Mouse (Mus musculus) megakaryocyte progenitor cell, adult 5-6 weeks (primary cell): ENCODE measurements around the gene Pgp. TPM values are rescaled to one million over a fixed set of nuclear protein-coding genes. Genes with fewer than 3 reads are reported as not detected.
"Not testable (repeated sequence)": the region's sequence is repeated elsewhere in the genome, so short reads cannot be mapped to it uniquely, and the experiment has no call there.

Source experiments
- ATAC-seq: replicated peaks from 2 replicates; pipeline ENCODE4 v1.8.0; 2016; ENCODE audit warnings: mild to moderate bottlenecking, moderate TSS enrichment, inconsistent platforms; ENCODE audit not compliant: poor library complexity
- total RNA-seq, 2 experiments: library from RNA; stranded (forward) in 1 of 2; stranded (reverse) in 1 of 2; fragments of 157-497, 149-512 nt in 1 of 2; fragments of 200-1000 nt in 1 of 2; gene quantifications; 2 replicates each; pipeline versions ENCODE4 v1.2.3 to v1.2.4; 2015 to 2017

Gene Pgp
- total RNA-seq, 2 experiments from 2014 or later: 16.6 to 25.4 TPM

DNA sequence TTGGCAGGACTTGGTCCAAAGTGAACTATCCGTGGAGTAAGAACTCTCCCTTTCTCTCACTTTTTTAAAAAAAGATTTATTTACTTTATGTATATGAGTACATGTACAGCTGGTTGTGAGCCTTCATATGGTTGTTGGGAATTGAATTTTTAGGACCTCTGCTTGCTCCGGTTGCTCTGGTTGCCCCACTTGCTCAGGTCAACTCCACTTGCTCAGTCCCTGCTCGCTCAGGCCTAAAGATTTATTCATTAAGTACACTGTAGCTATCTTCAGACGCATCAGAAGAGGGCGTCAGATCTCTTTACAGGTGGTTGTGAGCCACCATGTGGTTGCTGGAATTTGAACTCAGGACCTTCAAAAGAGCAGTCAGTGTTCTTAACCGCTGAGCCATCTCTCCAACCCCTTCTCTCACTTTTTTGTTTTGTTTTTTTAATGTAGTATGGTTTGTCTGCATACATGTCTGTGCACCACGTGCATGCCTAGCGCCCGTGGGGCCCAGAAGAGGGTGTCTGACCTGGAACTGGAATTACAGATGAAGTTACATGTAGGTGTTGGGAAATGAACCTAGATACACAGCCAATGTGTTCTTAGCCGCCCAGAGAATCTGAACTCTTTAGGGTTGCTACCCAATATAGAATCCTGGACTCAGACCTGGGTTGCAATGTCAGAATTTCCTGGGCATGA lies 14.5 kb upstream of the Pgp start:
- ATAC-seq: not testable (repeated sequence)

DNA sequence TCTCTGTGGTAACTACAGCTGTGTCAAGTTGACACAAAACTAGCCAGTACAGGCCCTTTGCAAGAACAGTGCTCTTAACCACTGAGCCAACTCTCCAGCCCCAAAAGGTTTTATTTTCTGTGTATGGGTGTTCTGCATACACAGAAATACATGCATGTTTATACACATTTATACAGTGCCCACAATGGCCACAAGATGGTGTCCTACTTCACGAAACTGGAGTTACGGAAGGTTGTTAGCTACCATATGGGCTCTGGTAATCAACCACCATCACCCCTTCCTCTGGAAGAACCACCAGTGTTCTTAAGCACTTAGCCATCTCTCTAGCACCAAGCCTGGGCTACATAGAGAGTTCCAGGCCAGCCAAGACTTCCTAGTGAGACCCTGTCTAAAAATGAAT lies 8.6 kb upstream of the Pgp start:
- peak; percentile 95 for ATAC-seq

DNA sequence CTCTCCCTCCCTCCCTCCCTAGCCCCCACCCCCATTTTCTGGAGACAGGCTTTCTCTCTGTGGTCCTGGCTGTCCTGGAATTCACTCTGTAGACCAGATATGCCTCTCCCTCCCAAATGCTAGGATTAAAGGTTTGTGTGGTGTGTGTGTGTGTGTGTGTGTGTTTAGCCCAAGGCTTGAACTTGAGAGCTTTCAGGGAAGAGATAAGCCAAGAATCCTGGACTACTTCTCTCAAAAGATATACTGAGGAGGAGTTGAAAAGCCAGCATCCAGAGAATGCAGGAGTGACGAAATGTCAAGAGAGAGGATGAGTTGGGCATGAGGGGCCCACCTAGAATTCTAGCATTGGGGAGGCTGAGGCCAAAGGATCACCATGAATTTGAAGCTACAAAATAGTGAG lies 7.3 kb upstream of the Pgp start:
- no peak for ATAC-seq

DNA sequence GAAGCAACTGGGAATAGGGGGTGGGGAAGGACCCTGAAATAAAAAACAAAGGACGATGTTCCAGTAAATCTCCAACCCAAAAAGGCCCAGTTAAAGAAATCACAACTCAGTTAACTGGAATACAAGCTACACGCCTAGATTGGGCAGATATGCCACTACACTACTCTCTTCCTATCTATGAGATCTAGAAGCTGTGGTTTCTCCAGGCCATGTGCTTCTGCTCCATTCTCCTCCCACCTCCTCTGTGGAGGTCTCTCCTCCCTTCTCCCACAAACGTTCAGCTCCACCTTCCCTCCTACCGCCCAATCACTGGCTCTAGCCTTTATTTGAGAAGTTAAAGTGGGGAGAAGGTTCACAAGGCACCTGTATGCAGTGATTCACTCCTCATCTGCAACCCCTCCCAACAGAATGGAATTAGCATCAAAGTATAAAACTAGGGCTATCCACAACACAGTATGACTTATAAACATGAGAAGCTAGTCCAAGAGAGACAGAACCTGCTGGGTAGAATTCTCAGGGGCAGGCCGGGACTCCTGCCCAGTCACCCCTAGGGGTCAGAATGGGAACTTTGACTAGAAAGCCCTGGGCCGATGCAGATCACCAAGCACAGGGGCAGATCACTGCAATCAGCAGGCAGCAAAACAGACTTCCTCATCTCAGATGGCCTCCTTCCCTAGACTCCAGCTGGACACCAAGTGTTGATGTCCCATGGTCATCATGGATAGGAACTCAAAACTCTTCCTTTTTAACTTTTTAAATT lies 6.6 kb upstream of the Pgp start:
- ATAC-seq: peak; percentile 88

DNA sequence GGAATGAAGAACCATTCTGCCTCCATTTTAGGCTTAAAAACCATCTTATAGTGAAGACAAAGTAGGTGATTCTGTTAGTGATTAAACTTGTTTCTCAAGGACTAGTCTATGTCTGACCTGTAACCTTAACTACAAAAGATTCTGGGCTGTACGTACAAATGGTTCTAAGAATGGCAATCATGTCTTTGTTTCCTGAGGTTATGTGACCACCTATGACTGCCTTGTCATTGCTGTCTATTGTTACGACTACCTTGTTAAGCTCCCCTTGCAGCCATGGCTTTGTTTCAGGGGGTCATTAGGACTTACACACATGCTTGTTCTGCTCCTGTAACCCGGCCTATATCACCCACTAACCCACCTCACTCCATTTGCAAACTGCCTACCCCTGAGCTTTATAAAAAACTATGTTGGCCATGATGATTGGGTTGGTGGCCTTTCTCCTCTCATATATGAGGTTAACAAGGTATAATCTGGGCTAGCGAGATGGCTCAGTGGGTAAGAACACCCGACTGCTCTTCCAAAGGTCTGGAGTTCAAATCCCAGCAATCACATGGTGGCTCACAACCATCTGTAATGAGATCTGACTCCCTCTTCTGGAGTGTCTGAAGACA lies 1.5 kb upstream of the Pgp start:
- no peak for ATAC-seq

DNA sequence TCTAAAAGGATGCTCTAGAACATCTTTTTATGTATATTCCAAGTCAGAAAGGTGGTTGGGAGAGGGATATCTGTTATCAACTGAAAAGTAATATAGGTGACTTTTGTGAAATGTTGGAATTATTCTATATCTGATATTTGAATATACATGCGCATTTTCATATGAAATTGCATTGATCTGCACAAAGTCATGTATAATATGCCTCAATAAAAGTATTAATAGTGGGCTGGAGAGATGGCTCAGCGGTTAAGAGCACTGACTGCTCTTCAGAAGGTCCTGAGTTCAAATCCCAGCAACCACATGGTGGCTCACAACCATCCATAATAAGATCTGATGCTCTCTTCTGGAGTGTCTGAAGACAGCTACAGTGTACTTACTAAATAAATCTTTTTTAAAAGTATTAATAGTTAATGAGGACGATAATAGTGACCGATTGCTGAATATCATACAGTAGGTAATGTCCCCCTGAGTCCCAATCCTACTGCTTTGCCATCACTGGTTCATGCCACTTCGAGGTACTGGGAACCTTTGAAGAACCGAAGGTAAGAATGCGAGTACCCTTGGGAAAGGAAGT lies 769 bp upstream of the Pgp start:
- ATAC-seq: no peak

DNA sequence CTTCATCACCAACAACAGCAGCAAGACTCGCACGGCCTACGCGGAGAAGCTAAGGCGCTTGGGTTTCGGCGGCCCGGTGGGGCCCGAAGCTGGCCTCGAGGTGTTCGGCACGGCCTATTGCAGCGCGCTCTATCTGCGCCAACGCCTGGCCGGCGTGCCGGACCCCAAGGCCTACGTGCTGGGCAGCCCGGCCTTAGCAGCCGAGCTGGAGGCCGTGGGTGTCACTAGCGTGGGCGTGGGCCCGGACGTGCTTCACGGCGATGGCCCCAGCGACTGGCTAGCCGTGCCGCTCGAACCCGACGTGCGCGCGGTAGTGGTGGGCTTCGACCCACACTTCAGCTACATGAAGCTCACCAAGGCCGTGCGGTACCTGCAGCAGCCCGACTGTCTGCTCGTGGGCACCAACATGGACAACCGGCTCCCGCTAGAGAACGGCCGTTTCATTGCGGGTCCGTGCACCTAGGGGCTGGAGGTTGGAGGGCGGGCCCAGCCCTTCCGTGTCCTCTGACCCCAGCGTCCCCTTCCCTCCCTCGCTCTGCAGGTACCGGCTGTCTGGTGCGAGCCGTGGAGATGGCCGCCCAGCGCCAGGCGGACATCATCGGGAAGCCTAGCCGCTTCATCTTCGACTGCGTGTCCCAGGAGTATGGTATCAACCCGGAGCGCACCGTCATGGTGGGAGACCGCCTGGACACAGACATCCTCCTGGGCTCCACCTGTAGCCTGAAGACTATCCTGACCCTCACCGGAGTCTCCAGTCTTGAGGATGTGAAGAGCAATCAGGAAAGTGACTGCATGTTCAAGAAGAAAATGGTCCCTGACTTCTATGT lies 722 bp downstream of the Pgp start:
- no peak for ATAC-seq

DNA sequence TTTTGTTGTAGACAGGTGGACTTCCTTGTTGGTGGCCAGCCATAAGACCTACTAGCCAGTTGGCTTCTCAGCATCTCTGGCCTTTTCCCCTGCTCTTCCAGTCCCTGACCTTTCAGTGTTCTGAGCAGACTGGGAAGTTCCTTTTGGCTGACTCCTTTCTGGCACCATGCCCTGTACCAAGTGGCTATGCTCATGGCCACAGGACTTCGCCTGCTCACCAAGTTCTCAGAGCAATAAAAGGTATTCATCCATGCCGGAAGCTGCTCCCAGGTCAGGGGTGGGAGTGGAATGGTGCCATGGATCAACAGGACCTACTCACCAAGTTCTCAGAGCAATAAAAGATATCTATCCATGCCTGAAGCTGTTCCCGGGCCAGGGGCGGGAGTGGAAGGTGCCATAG lies 2.3 kb downstream of the Pgp start:
- ATAC-seq: no peak

DNA sequence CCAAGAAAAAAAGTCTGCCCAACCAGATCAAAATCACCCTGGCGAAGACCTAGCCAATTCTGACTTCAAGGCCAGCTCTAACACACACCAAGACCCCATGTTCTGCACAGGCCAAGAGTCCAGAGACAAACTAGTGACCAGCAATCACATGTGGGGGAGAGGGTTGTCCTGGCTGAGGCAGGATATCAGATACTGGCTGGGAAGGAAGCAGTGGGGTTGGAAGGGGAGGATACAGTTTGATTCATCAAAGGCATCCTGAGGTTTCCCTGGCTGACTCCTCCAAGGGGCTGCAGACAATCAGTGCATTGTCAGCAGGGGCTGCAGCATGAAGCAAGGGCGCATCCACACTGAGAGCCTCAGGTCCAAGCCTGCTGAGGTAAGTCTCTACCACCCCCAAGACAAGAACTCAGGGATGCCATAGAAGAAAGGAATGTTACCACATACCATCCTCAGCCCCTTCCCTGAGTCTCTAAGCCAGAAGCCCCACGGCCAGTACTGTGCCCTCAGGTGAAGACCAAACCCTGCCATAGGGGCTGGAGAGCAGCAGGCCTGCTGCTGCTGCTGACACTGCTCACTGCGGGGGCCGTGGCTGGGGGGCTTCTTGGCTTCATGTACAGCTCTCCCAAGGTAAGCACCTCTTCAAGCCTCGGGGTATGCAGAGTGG lies 3.6 kb downstream of the Pgp start, which contains the start of gene Bricd5:
Gene Bricd5, plus strand, starts transcription at position 273 of the 664 bp plus-strand sequence.
- no peak for ATAC-seq

DNA sequence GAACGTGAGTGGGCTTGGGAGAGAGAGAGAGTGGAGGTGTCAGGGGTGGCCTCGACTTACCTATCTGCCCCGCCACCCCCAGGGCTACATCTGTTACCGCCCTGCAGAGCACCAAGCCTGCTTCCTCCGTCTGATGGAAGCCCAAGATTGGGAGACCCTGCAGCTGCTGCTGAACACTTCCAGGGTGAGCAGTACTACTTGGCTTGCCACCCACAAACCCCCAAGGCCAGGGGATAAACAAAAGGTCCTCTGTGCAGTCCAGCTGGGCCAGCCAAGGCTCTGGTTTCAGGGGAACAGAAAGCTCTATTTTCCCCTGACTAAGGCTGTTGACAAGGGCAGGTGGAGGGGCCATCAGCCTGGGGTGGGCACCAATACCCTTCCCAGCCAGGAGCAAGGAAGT lies 4.4 kb downstream of the Pgp start:
- no peak for ATAC-seq

DNA sequence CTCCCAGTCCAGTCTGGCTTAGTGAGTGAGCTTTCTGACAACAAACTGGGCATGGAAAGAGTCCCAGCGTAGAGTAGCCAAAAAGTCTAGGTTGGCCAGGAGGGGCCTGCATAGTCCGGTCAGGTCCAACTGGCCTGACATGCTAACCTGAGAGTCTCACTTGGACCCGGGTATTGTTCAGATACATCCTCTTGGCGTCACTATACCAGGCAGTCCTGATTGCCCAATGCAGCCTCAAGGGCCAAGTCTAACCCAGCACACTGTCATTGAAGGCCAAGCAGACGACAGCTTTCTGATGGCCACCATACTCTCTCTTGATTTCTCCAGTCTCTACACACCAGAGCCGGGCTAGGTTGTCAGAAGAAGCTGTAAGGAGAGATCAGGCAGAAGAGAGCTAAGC lies 5.4 kb downstream of the Pgp start:
- no peak for ATAC-seq

DNA sequence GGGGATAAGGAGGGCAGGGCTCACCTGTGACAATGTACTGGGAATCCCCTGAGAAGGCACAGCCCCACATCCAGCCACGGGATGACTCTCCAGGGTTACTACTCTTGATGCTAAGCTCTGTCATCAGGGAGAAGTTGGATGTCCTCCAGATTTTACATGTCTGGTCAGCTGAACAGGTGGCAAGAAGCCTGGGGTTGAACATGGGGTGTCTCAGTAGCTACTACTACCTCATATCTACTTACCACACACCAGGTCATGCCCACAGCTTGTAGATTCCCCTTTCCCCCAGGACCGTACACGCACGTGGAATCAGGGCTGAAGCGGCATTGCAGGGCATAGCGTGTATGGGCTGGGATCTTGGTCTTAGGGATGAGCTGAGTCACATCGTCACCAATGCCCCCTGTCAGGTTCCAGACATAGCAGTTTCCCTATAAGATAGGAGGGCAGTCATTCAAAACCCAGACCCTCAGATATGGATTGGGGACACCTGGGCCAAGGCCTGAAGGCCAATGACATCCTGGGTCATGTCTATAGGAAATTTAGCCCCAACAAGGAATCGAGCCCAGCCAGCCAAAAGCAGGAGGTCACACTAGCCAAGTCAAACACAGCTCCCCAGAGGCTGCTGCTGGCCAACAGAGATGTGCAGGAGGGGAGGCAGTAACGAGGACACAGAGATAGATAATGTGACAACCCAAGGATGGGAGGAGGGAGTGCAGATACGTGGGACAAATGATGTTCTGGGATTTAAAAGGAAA lies 6.0 kb downstream of the Pgp start:
- no peak for ATAC-seq

DNA sequence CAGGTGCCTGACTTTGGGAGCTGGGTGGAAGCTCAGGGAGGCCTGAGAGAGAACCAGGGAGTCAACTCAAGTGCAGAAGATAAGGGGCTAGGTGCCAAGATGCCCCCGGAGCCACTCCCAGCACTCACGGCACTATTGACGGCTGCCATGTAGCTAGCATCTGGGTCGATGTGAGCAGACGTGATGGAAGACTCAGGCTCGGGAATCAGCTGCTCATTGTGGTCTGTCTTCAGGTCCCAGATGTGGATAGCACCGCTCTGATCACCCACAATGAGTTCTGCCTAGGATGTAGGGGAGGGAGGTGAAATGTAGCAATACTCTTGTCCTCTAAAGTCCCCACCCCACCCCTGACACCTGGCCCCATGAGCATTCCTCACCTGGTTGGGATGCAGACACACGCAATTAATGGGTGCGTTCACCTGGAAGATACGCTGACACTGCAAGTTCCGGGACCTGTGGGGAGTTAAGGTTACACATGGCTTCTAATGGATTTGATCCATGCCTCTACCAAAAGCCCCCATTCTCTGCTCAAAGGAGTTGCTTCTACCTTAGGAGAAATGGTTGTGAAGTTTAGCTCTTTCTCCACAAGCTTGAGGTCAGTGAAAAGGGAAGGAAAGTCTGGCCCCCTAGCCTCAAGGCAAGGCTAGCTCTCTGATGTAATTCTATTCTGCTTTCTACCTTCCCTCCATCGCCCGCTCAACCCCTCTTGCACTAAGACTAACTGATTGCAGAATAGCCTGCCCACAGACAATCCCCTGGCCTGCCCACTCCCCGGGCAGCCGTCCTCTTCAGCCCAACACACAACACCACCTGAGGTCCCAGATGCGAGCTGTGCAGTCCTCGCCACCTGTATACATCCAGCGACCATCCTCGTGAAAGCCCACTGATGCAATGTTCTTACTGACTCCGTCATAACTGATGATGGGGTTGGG lies 7.1 kb downstream of the Pgp start:
- ATAC-seq: peak; percentile 21

DNA sequence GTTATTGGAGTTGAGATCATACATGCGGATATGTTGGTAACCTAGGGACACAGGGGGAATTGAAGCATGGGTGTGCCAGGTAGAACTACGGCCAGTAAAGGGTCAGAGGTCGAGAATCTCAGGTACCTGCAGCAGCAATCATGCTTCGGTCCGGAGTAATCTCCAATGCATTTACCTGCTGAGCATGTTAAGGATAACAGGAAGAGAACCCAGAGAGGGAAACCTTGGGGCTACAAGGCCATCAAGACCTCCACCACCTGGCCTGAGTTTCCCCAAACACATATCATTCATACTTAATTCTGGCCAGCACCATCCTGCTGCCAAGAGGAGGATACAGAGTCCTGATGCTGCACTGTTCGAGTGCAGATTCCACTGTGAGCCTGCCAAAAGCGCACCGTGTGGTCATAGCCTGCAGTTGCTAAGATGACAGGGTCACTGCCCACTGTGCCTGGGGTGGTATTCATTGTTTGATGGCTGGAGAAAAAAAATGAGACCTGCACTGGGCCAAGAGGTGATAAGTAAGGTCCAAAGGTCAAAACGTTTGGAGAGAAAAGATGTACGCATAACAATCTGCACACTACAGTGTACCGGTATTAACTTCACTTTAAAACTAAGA lies 7.9 kb downstream of the Pgp start:
- ATAC-seq: no peak

DNA sequence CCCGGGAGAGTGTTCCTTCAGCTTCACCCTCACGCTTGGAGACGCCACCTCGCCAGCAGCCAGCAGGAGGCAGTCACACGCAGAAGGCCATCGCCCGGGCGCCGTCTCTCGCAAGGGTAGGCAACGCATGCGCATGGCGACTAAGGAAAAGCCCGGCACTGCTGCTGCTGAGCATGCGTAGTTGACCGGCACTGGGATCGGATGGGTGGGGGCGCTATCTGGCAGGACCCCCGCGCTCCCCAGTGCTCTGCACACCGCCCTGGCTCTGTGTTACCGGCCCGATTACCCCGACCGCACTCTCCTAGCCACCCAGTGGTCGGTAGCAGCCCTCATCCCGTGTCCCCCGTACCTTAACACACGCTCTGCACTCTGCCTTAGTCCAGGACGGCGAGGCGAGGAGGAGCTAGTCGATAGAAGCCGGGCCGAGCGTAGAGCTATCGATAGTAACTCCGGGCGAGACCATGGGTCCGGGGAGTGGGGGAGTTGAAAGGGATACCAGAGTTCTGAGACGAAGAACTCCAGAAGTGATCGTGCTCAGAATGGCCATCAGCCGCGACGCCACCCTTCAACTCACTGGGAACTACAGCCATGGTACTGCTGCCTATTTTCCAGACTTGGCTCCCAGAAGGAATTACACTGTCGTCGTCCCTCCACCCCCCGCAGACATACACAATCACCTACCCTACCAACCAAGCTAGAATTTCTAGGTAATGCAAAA lies 8.6 kb downstream of the Pgp start, which contains the start of gene Mlst8:
Gene Mlst8, minus strand, starts transcription at position 416 of the 718 bp plus-strand sequence.
- ATAC-seq: peak; percentile 92

DNA sequence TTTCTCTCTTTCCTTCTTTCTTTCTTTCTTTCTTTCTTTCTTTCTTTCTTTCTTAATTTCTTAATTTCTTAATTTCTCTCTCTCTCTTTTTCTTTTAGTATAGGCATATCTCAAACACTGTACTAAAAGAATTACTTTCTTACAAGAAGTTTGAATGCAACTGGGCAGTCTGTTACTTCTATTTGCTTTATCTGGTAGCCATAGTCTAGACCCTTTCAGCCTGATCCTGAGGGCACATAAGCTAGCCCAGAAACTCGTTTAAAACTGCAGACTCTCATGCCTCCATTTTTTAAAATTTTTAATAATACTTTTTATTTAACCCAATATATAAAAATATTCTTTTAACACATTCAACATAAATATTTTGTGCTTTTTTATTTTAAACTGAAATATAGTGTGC lies 9.2 kb downstream of the Pgp start:
- ATAC-seq: no peak

DNA sequence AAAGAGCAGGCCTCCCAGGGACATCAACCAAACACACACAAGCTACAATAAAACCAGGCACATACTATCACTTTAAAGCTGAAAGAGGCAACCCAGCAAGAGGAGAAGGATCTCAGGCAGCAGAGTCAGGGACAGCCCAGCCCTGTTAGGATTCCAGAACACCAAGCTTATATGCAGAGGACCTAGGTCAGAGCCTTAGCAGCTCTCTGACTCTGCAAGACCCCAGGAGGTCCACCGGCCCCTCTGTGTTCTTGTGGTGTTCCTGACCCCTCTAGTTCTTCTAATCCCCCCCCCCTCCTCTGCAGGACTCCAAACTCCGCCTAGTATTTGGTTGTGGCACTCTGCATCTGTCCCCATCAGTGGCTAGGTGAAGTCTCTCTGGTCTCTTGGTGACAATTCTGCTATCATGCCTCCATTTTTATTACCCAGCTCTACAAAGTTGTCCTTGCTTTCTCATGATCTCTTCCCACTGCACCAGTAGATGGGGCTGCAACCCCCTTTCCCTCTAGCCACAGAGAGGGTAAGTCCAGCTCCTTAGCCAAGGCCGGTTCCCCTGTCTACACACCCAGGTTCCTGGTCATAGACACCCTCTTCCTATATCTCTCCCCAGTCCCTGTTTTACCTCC lies 10.1 kb downstream of the Pgp start:
- 0 out of 2 replicates have a peak, but pooled peaks have one; percentile 18 for ATAC-seq
